Mouse (Mus musculus): Measurements from ENCODE around the gene Ppp1r9a. TPM values are rescaled to one million over a fixed set of nuclear protein-coding genes. Genes with fewer than 3 reads are reported as not detected.

Gene Ppp1r9a
- polyA plus RNA-seq, 1 experiment from 2014 or later, result 25.2 TPM

GRCm38 (mm10) chr6:5099282-5099681 lies 196.6 kb downstream of the Ppp1r9a start:
- Histone ChIP-seq H3K4me2 (no peak overlapping the region), H3K27me3 (ENCODE audit: insufficient read depth, low read length) (no peaks in the 10 kb centered on the region), H3K36me3 (ENCODE audit: insufficient read depth) (no peaks in the 10 kb centered on the region), H3K9me3 (ENCODE audit: low read depth, low read length) (no peaks in the 10 kb centered on the region), H3K9ac (no peak overlapping the region), H3K4me3 (ENCODE audit: low read depth, low read length) (no peak overlapping the region), H3K27ac (ENCODE audit: low read depth) (no peak overlapping the region), H3K4me1 (ENCODE audit: insufficient read depth) (0 out of 2 replicates have a peak, but pooled peaks cover 5% of the 10 kb centered on the region)
- no peak for TF ChIP-seq CTCF (IDR thresholded peaks at IDR 0.05; ENCODE audit: low read depth)
- WGBS, result 34% methylated on average over 5 of the region's 5 CpGs
- ATAC-seq (ENCODE audit: insufficient read depth) (no peak), DNase-seq (no peak)

GRCm38 (mm10) chr6:5099842-5100241 lies 197.1 kb downstream of the Ppp1r9a start:
- Histone ChIP-seq H3K27ac (ENCODE audit: low read depth) (no peak overlapping the region), H3K9ac (no peak overlapping the region), H3K4me3 (ENCODE audit: low read depth, low read length) (no peak overlapping the region), H3K9me3 (ENCODE audit: low read depth, low read length) (no peaks in the 10 kb centered on the region), H3K4me2 (no peak overlapping the region), H3K4me1 (ENCODE audit: insufficient read depth) (0 out of 2 replicates have a peak, but pooled peaks cover 6% of the 10 kb centered on the region), H3K36me3 (ENCODE audit: insufficient read depth) (no peaks in the 10 kb centered on the region), H3K27me3 (ENCODE audit: insufficient read depth, low read length) (no peaks in the 10 kb centered on the region)
- ATAC-seq (ENCODE audit: insufficient read depth) (no peak), DNase-seq (no peak)
- TF ChIP-seq CTCF (IDR thresholded peaks at IDR 0.05; ENCODE audit: low read depth), result no peak
- WGBS, result 41% methylated on average over 8 of the region's 8 CpGs

GRCm38 (mm10) chr6:5100347-5100746 lies 197.6 kb downstream of the Ppp1r9a start:
- TF ChIP-seq CTCF (IDR thresholded peaks at IDR 0.05; ENCODE audit: low read depth), result no peak
- Histone ChIP-seq H3K4me1 (ENCODE audit: insufficient read depth) (0 out of 2 replicates have a peak, but pooled peaks cover 6% of the 10 kb centered on the region), H3K36me3 (ENCODE audit: insufficient read depth) (no peaks in the 10 kb centered on the region), H3K27ac (ENCODE audit: low read depth) (no peak overlapping the region), H3K9me3 (ENCODE audit: low read depth, low read length) (no peaks in the 10 kb centered on the region), H3K4me3 (ENCODE audit: low read depth, low read length) (no peak overlapping the region), H3K4me2 (no peak overlapping the region), H3K27me3 (ENCODE audit: insufficient read depth, low read length) (no peaks in the 10 kb centered on the region), H3K9ac (no peak overlapping the region)
- no peak for DNase-seq
- ATAC-seq (ENCODE audit: insufficient read depth), result no peak
- 72% methylated on average over 10 of the region's 10 CpGs for WGBS

- no peak overlapping the region for H3K4me3 ChIP-seq (ENCODE audit: low read depth, low read length)
- 0 out of 2 replicates have a peak, but pooled peaks cover 6% of the 10 kb centered on the region for H3K4me1 ChIP-seq (ENCODE audit: insufficient read depth)
- no peaks in the 10 kb centered on the region for H3K9me3 ChIP-seq (ENCODE audit: low read depth, low read length)
- no peak overlapping the region for H3K27ac ChIP-seq (ENCODE audit: low read depth)
- H3K4me2 ChIP-seq, result no peak overlapping the region
- DNase-seq (peak; percentile 45), ATAC-seq (ENCODE audit: insufficient read depth) (no peak)
- H3K9ac ChIP-seq, result no peak overlapping the region
- WGBS, result 31% methylated on average over 2 of the region's 2 CpGs
- no peaks in the 10 kb centered on the region for H3K36me3 ChIP-seq (ENCODE audit: insufficient read depth)
- TF ChIP-seq CTCF (IDR thresholded peaks at IDR 0.05; ENCODE audit: low read depth), result no peak
- no peaks in the 10 kb centered on the region for H3K27me3 ChIP-seq (ENCODE audit: insufficient read depth, low read length)
Observed at GRCm38 (mm10) chr6:5102741-5103140, 200.0 kb downstream of the Ppp1r9a start.

GRCm38 (mm10) chr6:5103769-5104168 lies 201.1 kb downstream of the Ppp1r9a start:
- H3K27ac ChIP-seq (ENCODE audit: low read depth), result no peak overlapping the region
- no peak for TF ChIP-seq CTCF (IDR thresholded peaks at IDR 0.05; ENCODE audit: low read depth)
- 36% methylated on average over 6 of the region's 6 CpGs for WGBS
- H3K9me3 ChIP-seq (ENCODE audit: low read depth, low read length), result no peaks in the 10 kb centered on the region
- DNase-seq (no peak), ATAC-seq (ENCODE audit: insufficient read depth) (0 out of 2 replicates have a peak, but pooled peaks have one; percentile 35)
- H3K36me3 ChIP-seq (ENCODE audit: insufficient read depth), result no peaks in the 10 kb centered on the region
- H3K27me3 ChIP-seq (ENCODE audit: insufficient read depth, low read length), result no peaks in the 10 kb centered on the region
- no peak overlapping the region for H3K9ac ChIP-seq
- no peak overlapping the region for H3K4me2 ChIP-seq
- H3K4me3 ChIP-seq (ENCODE audit: low read depth, low read length), result no peak overlapping the region
- peaks cover 6% of the 10 kb centered on the region; the same call in 1 of the 2 replicates for H3K4me1 ChIP-seq (ENCODE audit: insufficient read depth)

GRCm38 (mm10) chr6:5104238-5104637 lies 201.5 kb downstream of the Ppp1r9a start:
- 78% methylated on average over 7 of the region's 7 CpGs for WGBS
- Histone ChIP-seq H3K4me2 (no peak overlapping the region), H3K4me1 (ENCODE audit: insufficient read depth) (peaks cover 6% of the 10 kb centered on the region; the same call in 1 of the 2 replicates), H3K9me3 (ENCODE audit: low read depth, low read length) (no peaks in the 10 kb centered on the region), H3K36me3 (ENCODE audit: insufficient read depth) (no peaks in the 10 kb centered on the region), H3K27ac (ENCODE audit: low read depth) (no peak overlapping the region), H3K9ac (no peak overlapping the region), H3K4me3 (ENCODE audit: low read depth, low read length) (no peak overlapping the region), H3K27me3 (ENCODE audit: insufficient read depth, low read length) (no peaks in the 10 kb centered on the region)
- ATAC-seq (ENCODE audit: insufficient read depth), result no peak
- DNase-seq, result no peak
- no peak for TF ChIP-seq CTCF (IDR thresholded peaks at IDR 0.05; ENCODE audit: low read depth)

- 61% methylated on average over 3 of the region's 3 CpGs for WGBS
- ATAC-seq (ENCODE audit: insufficient read depth) (no peak), DNase-seq (no peak)
- Histone ChIP-seq H3K27me3 (ENCODE audit: insufficient read depth, low read length) (no peaks in the 10 kb centered on the region), H3K4me3 (ENCODE audit: low read depth, low read length) (no peak overlapping the region), H3K9ac (no peak overlapping the region), H3K4me1 (ENCODE audit: insufficient read depth) (peaks cover 16% of the 10 kb centered on the region), H3K4me2 (no peak overlapping the region), H3K9me3 (ENCODE audit: low read depth, low read length) (no peaks in the 10 kb centered on the region), H3K36me3 (ENCODE audit: insufficient read depth) (no peaks in the 10 kb centered on the region), H3K27ac (ENCODE audit: low read depth) (no peak overlapping the region)
- no peak for TF ChIP-seq CTCF (IDR thresholded peaks at IDR 0.05; ENCODE audit: low read depth)
Observed at GRCm38 (mm10) chr6:5108494-5108893, 205.8 kb downstream of the Ppp1r9a start.

Measured in lung, embryonic 14.5 days (tissue).